Mouse (Mus musculus): ENCODE measurements around the gene Grhl1.
"Not testable (repeated sequence)": the region's sequence is repeated elsewhere in the genome, so short reads cannot be mapped to it uniquely, and the experiment has no call there.

The Grhl1 gene

GRCm38 (mm10) chr12:24571523-24572392 lies at the start of gene Grhl1:
Grhl1 (plus strand) TSS chr12:24572283.
- DNase-seq = peak; percentile 93 to 94

GRCm38 (mm10) chr12:24525065-24525464 lies 47.0 kb upstream of the Grhl1 start:
- not testable (repeated sequence) for DNase-seq

- DNase-seq = no peak
Measured at GRCm38 (mm10) chr12:24536390-24536789, 35.7 kb upstream of the Grhl1 start.

GRCm38 (mm10) chr12:24537201-24537600 lies 34.9 kb upstream of the Grhl1 start:
- no peak for DNase-seq

GRCm38 (mm10) chr12:24537965-24538364 lies 34.1 kb upstream of the Grhl1 start:
- no peak for DNase-seq

- DNase-seq = no peak
Measured at GRCm38 (mm10) chr12:24541426-24542154, 30.5 kb upstream of the Grhl1 start.

GRCm38 (mm10) chr12:24547686-24548085 lies 24.4 kb upstream of the Grhl1 start:
- no peak for DNase-seq

GRCm38 (mm10) chr12:24548885-24549284 lies 23.2 kb upstream of the Grhl1 start:
- DNase-seq = no peak

GRCm38 (mm10) chr12:24552531-24552930 lies 19.6 kb upstream of the Grhl1 start:
- no peak for DNase-seq

GRCm38 (mm10) chr12:24555976-24556375 lies 16.1 kb upstream of the Grhl1 start:
- no peak for DNase-seq

- DNase-seq = no peak
Measured at GRCm38 (mm10) chr12:24563395-24563960, 8.6 kb upstream of the Grhl1 start.

- DNase-seq = no peak
Measured at GRCm38 (mm10) chr12:24565311-24565710, 6.8 kb upstream of the Grhl1 start.

GRCm38 (mm10) chr12:24567606-24568005 lies 4.5 kb upstream of the Grhl1 start:
- no peak for DNase-seq

- DNase-seq = peak in 1 of 2 experiments; percentile 24
Measured at GRCm38 (mm10) chr12:24572421-24573274, 565 bp downstream of the Grhl1 start.

- no peak for DNase-seq
Measured at GRCm38 (mm10) chr12:24573275-24573580, 1.1 kb downstream of the Grhl1 start.

- no peak for DNase-seq
Measured at GRCm38 (mm10) chr12:24574870-24575269, 2.8 kb downstream of the Grhl1 start.

- no peak for DNase-seq
Measured at GRCm38 (mm10) chr12:24580452-24580851, 8.4 kb downstream of the Grhl1 start.

GRCm38 (mm10) chr12:24580996-24581683 lies 9.1 kb downstream of the Grhl1 start:
- DNase-seq = no peak

- DNase-seq = no peak
Measured at GRCm38 (mm10) chr12:24583653-24584052, 11.6 kb downstream of the Grhl1 start.

GRCm38 (mm10) chr12:24584835-24585234 lies 12.8 kb downstream of the Grhl1 start:
- DNase-seq = no peak

GRCm38 (mm10) chr12:24586193-24586592 lies 14.1 kb downstream of the Grhl1 start:
- no peak for DNase-seq

GRCm38 (mm10) chr12:24590371-24590770 lies 18.3 kb downstream of the Grhl1 start:
- DNase-seq = no peak

Measured in B cell, adult 2 months (primary cell).